Mouse (Mus musculus): ENCODE results near the gene Nucks1. TPM values are rescaled to one million over a fixed set of nuclear protein-coding genes. Genes with fewer than 3 reads are reported as not detected.

Gene Nucks1
- polyA plus RNA-seq, 1 experiment, result 11.3 TPM

DNA sequence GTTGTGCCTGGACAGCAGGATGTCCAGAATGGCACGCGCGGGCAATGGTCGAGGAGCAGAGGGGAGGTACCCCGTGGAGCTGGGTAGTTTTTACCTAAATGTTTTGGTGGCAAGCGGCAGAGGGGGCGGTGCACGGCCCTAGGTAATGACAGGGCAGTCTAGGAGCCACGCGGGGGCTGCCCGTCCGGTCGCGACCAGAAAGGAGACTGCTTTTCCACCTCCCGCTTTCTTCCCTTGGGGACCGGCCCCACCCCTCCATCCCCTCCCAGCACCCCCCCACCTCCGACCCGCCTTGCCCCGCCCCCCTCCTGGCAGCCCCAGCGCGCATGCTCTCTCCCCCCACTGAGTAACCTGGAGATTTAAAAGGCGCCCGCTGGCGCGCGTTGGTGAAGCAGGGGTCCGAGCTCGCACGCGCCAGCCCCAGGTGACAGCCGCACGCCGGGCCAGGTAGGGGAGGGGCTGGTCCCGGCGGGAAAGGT is 52.3 kb downstream of the Nucks1 start, which contains the start of gene Slc45a3:
Gene Slc45a3 (plus strand): TSS at position 362 of the 479 bp plus-strand sequence.
- peak within 1 kb of the TSS; percentile 56 for H3K4me3 ChIP-seq (replicated peaks; ENCODE audit: extremely low read depth, low read depth, low read length)
- peak; percentile 51 for DNase-seq
- H3K4me1 ChIP-seq (ENCODE audit: control insufficient read depth, insufficient read depth, low read length), result peaks cover 7% of the 10 kb centered on the region
- TF ChIP-seq CTCF (IDR thresholded peaks at IDR 0.05; ENCODE audit: insufficient read depth, low read length) (no peak), POLR2A (IDR thresholded peaks at IDR 0.05; ENCODE audit: borderline replicate concordance, extremely low read depth, low read depth, low read length) (no peak)
- WGBS, result 0% methylated on average over 24 of the region's 35 CpGs

DNA sequence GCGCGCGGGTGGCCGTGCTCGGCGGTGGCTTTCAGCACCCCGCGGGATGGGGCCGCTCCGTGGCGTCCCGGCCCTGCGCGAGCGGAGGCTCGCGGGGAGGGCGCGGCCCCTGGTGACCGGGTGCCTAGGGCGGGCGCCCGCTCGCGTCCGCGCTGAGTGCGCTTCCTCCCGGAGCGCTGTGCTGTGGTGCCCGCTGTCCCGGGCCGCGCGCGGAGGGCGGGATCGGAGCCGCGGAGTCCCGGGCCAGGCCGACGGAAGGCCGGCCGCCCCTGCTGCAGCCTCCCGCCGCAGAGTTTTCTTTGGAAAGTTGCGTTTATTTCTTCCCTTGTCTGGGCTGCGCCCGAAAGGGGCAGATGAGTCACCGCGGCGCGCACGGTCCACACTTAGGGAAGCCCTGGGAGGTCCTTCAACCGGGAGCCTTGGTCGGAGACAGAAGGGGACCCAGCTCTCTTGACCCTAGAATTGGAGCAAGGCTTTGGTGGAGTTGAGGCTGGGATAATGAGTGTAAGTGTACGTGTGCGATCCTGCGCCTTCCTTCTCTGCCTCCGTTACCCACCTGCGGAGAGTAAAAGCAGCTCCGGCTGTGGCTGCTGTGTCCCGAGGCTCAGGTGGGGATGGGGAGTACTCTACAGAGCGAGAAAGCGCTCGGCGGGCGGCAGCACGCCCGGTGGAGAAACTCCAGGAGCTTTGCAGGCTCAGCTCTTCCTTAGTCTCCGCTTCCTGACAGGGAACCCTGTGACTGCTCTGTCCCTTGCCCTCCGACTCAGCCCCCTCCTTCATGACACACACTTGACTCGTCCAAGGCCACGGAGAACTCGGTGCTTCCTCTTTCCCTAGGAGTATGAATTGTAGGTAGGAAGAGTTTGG is 53.0 kb downstream of the Nucks1 start:
- no peak for TF ChIP-seq CTCF (IDR thresholded peaks at IDR 0.05; ENCODE audit: insufficient read depth, low read length)
- no peak for TF ChIP-seq POLR2A (IDR thresholded peaks at IDR 0.05; ENCODE audit: borderline replicate concordance, extremely low read depth, low read depth, low read length)
- Histone ChIP-seq H3K4me1 (ENCODE audit: control insufficient read depth, insufficient read depth, low read length) (peaks cover 7% of the 10 kb centered on the region), H3K4me3 (replicated peaks; ENCODE audit: extremely low read depth, low read depth, low read length) (peak overlapping the region; percentile 56)
- WGBS, result 1% methylated on average over 75 of the region's 76 CpGs
- DNase-seq, result peak; percentile 41

DNA sequence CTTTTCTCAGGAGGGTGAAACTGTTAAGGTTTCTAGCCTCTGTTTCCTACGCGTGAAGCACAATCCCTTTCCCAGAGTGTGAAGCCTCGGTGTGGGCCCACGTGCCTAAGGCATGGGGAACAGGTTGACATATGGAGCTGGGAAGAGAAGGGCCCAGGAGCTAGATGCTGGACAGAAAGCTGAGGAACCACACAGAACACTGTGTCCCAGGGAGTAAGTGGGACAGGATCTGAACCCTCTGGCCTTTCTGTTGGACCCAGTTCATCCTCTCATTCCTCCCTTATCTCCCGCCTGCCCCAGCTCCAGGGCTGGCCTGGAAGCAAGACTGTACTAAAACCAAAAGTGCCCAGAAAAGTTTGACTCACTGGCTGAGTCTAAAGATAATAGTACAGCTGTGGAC is 53.8 kb downstream of the Nucks1 start:
- WGBS, result 70% methylated on average over 5 of the region's 5 CpGs
- TF ChIP-seq POLR2A (IDR thresholded peaks at IDR 0.05; ENCODE audit: borderline replicate concordance, extremely low read depth, low read depth, low read length) (no peak), CTCF (IDR thresholded peaks at IDR 0.05; ENCODE audit: insufficient read depth, low read length) (no peak)
- Histone ChIP-seq H3K4me3 (replicated peaks; ENCODE audit: extremely low read depth, low read depth, low read length) (no peak overlapping the region), H3K4me1 (ENCODE audit: control insufficient read depth, insufficient read depth, low read length) (peaks cover 7% of the 10 kb centered on the region)
- DNase-seq, result no peak

DNA sequence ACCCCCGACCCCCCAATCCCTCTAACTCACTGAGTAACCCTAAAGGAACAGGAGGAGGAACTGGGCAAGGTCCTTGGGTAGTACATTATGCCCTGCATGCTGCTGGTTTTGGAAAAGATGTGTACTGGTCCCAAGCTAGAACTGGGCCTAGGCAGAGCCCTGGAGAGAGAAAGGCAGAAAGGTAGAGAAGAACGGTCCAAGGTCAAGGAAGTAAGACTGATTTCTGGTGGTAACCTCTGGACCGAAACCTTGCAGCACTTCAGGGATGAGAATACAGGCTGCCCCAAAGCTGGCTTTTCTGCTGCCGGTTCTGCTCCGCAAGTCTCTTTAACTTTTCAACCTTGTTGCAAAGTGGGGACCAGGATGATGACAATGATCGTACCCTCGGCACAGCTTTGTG is 54.2 kb downstream of the Nucks1 start:
- H3K4me1 ChIP-seq (ENCODE audit: control insufficient read depth, insufficient read depth, low read length), result peaks cover 7% of the 10 kb centered on the region
- WGBS, result 95% methylated on average over 7 of the region's 7 CpGs
- TF ChIP-seq POLR2A (IDR thresholded peaks at IDR 0.05; ENCODE audit: borderline replicate concordance, extremely low read depth, low read depth, low read length), result no peak
- TF ChIP-seq CTCF (IDR thresholded peaks at IDR 0.05; ENCODE audit: insufficient read depth, low read length), result no peak
- H3K4me3 ChIP-seq (replicated peaks; ENCODE audit: extremely low read depth, low read depth, low read length), result no peak overlapping the region
- no peak for DNase-seq

DNA sequence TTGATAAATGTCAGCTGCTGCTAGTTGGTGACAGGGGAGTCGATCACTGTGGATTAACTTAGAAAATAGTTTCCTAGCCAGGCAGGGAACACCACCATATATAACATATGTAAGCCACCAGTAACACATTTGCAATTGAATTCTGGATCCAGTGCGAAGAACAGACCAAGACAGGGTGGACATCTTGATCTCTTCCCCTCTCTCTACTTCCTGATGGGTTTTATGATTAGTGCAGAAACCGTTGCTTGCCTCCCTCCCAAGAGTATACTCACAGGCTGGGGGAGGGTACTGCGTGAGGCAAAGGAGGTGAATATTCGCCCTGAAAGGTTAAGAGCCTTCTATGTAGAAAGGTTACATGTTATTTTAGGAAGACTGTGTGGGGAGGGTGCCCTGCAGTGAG is 55.5 kb downstream of the Nucks1 start:
- H3K4me1 ChIP-seq (ENCODE audit: control insufficient read depth, insufficient read depth, low read length), result peaks cover 12% of the 10 kb centered on the region
- no peak overlapping the region for H3K4me3 ChIP-seq (replicated peaks; ENCODE audit: extremely low read depth, low read depth, low read length)
- no peak for DNase-seq
- WGBS, result 65% methylated on average over 5 of the region's 5 CpGs
- TF ChIP-seq CTCF (IDR thresholded peaks at IDR 0.05; ENCODE audit: insufficient read depth, low read length) (no peak), POLR2A (IDR thresholded peaks at IDR 0.05; ENCODE audit: borderline replicate concordance, extremely low read depth, low read depth, low read length) (no peak)

DNA sequence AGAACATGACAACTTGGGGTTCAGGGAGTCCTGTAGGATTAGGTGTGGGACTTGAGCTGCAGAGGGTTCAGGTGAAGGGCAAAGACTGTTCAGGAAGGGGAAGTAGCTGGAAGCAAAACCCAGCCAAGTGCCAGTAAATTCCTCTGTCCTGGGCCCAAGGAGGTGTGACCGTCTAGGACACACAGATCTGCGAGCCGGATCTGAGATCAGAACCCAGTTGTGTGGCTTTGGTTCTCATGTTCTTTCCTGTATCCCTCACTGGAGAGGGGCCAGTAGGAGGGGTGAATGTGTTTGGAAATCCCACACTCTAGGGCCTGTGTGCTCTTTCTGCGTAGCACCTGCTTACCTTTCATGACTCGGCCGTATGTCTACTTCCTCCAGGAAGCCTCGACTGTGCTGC is 57.0 kb downstream of the Nucks1 start:
- Histone ChIP-seq H3K4me1 (ENCODE audit: control insufficient read depth, insufficient read depth, low read length) (peaks cover 12% of the 10 kb centered on the region), H3K4me3 (replicated peaks; ENCODE audit: extremely low read depth, low read depth, low read length) (no peak overlapping the region)
- TF ChIP-seq CTCF (IDR thresholded peaks at IDR 0.05; ENCODE audit: insufficient read depth, low read length), result no peak
- TF ChIP-seq POLR2A (IDR thresholded peaks at IDR 0.05; ENCODE audit: borderline replicate concordance, extremely low read depth, low read depth, low read length), result no peak
- no peak for DNase-seq
- whole genome bisulfite sequencing, result 49% methylated on average over 7 of the region's 7 CpGs

DNA sequence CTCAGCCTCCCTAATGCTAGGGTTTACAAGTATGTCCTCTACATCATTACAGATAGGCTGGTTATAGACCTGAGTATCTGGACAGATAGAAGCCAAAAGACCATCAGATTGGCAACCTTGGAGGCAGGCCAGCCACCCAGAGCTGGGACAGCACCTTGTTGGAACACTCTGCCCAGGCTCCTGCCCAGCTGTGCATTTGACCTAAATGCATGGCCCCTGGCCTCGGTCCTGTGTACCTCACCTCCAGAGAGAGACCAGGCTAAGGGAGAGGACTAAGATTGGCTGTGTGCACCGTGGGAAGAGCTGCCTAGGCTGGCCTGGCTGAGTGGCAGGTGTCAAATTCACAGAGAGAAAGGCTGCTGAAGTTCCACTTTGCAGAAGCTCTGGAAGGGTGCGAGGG is 58.2 kb downstream of the Nucks1 start:
- TF ChIP-seq CTCF (IDR thresholded peaks at IDR 0.05; ENCODE audit: insufficient read depth, low read length) (no peak), POLR2A (IDR thresholded peaks at IDR 0.05; ENCODE audit: borderline replicate concordance, extremely low read depth, low read depth, low read length) (no peak)
- peaks cover 7% of the 10 kb centered on the region for H3K4me1 ChIP-seq (ENCODE audit: control insufficient read depth, insufficient read depth, low read length)
- WGBS, result 45% methylated on average over 3 of the region's 3 CpGs
- DNase-seq, result no peak
- no peak overlapping the region for H3K4me3 ChIP-seq (replicated peaks; ENCODE audit: extremely low read depth, low read depth, low read length)

DNA sequence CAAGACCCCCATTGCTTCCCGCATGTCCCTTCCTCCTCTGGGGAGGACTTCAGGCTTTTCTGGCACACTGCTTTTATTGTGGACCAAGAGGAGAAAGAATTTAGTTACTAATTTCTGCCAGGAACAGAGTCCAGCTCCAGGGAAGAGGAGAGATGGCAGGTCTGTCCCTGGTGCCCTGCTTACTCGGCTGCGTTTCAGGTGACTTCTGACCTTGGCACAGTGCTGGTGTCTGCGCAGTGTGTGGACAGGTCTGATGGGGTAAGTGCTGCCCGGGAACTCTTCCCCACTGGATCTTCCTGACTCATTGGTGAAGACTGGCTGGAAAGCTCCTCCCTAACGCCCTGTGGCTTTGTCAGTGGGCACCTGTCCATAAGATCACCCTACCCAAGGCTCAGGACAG is 58.6 kb downstream of the Nucks1 start:
- WGBS, result 69% methylated on average over 6 of the region's 6 CpGs
- no peak for TF ChIP-seq CTCF (IDR thresholded peaks at IDR 0.05; ENCODE audit: insufficient read depth, low read length)
- TF ChIP-seq POLR2A (IDR thresholded peaks at IDR 0.05; ENCODE audit: borderline replicate concordance, extremely low read depth, low read depth, low read length), result no peak
- Histone ChIP-seq H3K4me3 (replicated peaks; ENCODE audit: extremely low read depth, low read depth, low read length) (no peak overlapping the region), H3K4me1 (ENCODE audit: control insufficient read depth, insufficient read depth, low read length) (0 out of 2 replicates have a peak, but pooled peaks cover 4% of the 10 kb centered on the region)
- no peak for DNase-seq

DNA sequence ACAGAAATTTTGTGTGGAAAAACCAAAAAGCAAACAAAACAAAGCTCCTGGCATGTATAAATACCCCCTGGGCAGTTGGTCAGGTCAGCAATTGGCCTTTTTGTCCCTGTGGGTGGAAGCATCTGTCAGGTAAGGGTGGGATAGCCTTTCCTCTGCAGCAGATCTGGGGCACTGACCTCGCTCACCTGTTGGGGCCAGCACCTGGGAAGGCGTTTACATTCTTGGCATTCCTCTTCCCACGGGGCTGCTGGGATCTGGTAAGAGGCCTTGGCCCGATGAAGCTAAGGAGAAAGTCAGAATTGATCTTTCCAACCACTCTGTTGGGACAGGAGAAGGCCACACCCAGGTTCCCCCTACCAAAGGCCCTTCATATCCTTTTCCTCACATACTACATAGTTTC is 59.5 kb downstream of the Nucks1 start:
- TF ChIP-seq POLR2A (IDR thresholded peaks at IDR 0.05; ENCODE audit: borderline replicate concordance, extremely low read depth, low read depth, low read length), result no peak
- no peak for TF ChIP-seq CTCF (IDR thresholded peaks at IDR 0.05; ENCODE audit: insufficient read depth, low read length)
- WGBS, result 54% methylated on average over 4 of the region's 4 CpGs
- no peak overlapping the region for H3K4me3 ChIP-seq (replicated peaks; ENCODE audit: extremely low read depth, low read depth, low read length)
- 0 out of 2 replicates have a peak, but pooled peaks cover 4% of the 10 kb centered on the region for H3K4me1 ChIP-seq (ENCODE audit: control insufficient read depth, insufficient read depth, low read length)
- DNase-seq, result no peak

DNA sequence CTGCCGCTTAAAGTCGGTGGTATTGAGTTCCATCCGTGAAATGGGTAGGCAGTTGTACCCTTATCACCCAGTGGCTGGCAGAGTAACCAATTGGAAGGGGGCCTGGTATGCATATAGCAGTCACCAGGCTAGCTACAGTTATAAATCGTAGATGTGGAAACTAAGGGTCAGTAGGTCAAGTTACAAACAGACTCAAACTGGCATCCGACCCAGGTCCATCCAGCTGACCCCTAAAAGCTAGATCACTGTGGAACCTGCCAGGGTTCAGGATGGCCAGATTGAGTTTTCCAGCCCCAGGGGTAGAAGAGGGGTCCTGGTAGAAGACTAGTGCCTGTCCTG is 60.0 kb downstream of the Nucks1 start:
- TF ChIP-seq CTCF (IDR thresholded peaks at IDR 0.05; ENCODE audit: insufficient read depth, low read length) (no peak), POLR2A (IDR thresholded peaks at IDR 0.05; ENCODE audit: borderline replicate concordance, extremely low read depth, low read depth, low read length) (no peak)
- DNase-seq, result no peak
- Histone ChIP-seq H3K4me3 (replicated peaks; ENCODE audit: extremely low read depth, low read depth, low read length) (no peak overlapping the region), H3K4me1 (ENCODE audit: control insufficient read depth, insufficient read depth, low read length) (0 out of 2 replicates have a peak, but pooled peaks cover 4% of the 10 kb centered on the region)
- 61% methylated on average over 5 of the region's 5 CpGs for WGBS
